Mouse (Mus musculus): ENCODE data around the gene Eif2ak4.

The Eif2ak4 gene

GRCm38 (mm10) chr2:118499135-118499961 lies 110.9 kb downstream of the Eif2ak4 start:
- intact Hi-C loops (cut with DNase I): no loop called here

- intact Hi-C loops (cut with DNase I): no loop called here
Measured at GRCm38 (mm10) chr2:118500191-118500590, 111.8 kb downstream of the Eif2ak4 start.

GRCm38 (mm10) chr2:118507126-118507525 lies 118.7 kb downstream of the Eif2ak4 start:
- intact Hi-C loops (cut with DNase I): loop anchor here (5.0 kb wide), 1 partner anchor 35 kb away; no protein-coding TSS in a partner anchor

- intact Hi-C loops (cut with DNase I): loop anchor here (5.0 kb wide), 1 partner anchor 32 kb away; no protein-coding TSS in a partner anchor
Measured at GRCm38 (mm10) chr2:118509688-118510446, 121.4 kb downstream of the Eif2ak4 start.

- intact Hi-C loops (cut with DNase I): no loop called here
Measured at GRCm38 (mm10) chr2:118510447-118511310, 122.3 kb downstream of the Eif2ak4 start.

- intact Hi-C loops (cut with DNase I): no loop called here
Measured at GRCm38 (mm10) chr2:118511779-118512417, 123.5 kb downstream of the Eif2ak4 start.

- intact Hi-C loops (cut with DNase I): no loop called here
Measured at GRCm38 (mm10) chr2:118512418-118513377, 124.3 kb downstream of the Eif2ak4 start.

- intact Hi-C loops (cut with DNase I): no loop called here
Measured at GRCm38 (mm10) chr2:118520042-118520933, 131.9 kb downstream of the Eif2ak4 start.

- intact Hi-C loops (cut with DNase I): no loop called here
Measured at GRCm38 (mm10) chr2:118522265-118522664, 133.8 kb downstream of the Eif2ak4 start.

- intact Hi-C loops (cut with DNase I): no loop called here
Measured at GRCm38 (mm10) chr2:118523163-118523730, 134.8 kb downstream of the Eif2ak4 start.

- intact Hi-C loops (cut with DNase I): no loop called here
Measured at GRCm38 (mm10) chr2:118524811-118525210, 136.4 kb downstream of the Eif2ak4 start.
